Mouse (Mus musculus): ENCODE data around the gene Wfikkn2. TPM values are rescaled to one million over a fixed set of nuclear protein-coding genes. Genes with fewer than 3 reads are reported as not detected.

Wfikkn2 gene
- total and polyA plus RNA-seq, 3 experiments: 0.04 to 0.11 (median 0.08) TPM

- no peaks in the 10 kb centered on the region for H3K79me2 ChIP-seq (replicated peaks; ENCODE audit: control insufficient read depth, extremely low read depth, insufficient read depth, poor library complexity, severe bottlenecking)
- H3K4me3 ChIP-seq (replicated peaks in 1 of 3; ENCODE audit: low read depth in 2 of 3, low read length in 2 of 3, poor library complexity in 1 of 3): no peak overlapping the region
- no peaks in the 10 kb centered on the region for H3K27me3 ChIP-seq (replicated peaks)
- dilution Hi-C loops (cut with MboI; ENCODE audit: extremely low pct_ligation_motif_present, extremely low pct_unique_long_range_greater_than_20kb, low sequenced_read_pairs): no loop called here
- in situ Hi-C loops (cut with MboI; ENCODE audit: low pct_ligation_motif_present, low pct_unique_long_range_greater_than_20kb, low sequenced_read_pairs): loop anchor here (25.0 kb wide), 1 partner anchor 303 kb away; the partner anchor contains the start of genes Gm20390, Nme1 and Nme2
- H3K9me3 ChIP-seq (replicated peaks; ENCODE audit: low read length): no peaks in the 10 kb centered on the region
- TF ChIP-seq CTCF (conservative IDR thresholded peaks at IDR 0.05 in 1 of 2, IDR thresholded peaks at IDR 0.05 in 1 of 2; ENCODE audit: low read depth in 2 of 2, low read length in 2 of 2): peak in 1 of 2 experiments; percentile 60; a peak in 2 of 4 replicates
- no peak for TF ChIP-seq IRF4 (IDR thresholded peaks at IDR 0.05; ENCODE audit: low read depth, low read length)
- peak; percentile 55 for TF ChIP-seq MYC (IDR thresholded peaks at IDR 0.05; ENCODE audit: low read depth, low read length)
- 0 out of 2 replicates have a peak, but pooled peaks have one; percentile 34 for TF ChIP-seq SIN3A (IDR thresholded peaks at IDR 0.05; ENCODE audit: low read length)
- peak; percentile 34; the same call in 1 of the 2 replicates for TF ChIP-seq NELFE (IDR thresholded peaks at IDR 0.05; ENCODE audit: low read depth, low read length)
- TF ChIP-seq MXI1 (IDR thresholded peaks at IDR 0.05; ENCODE audit: low read depth, low read length): peak; percentile 58; the same call in 1 of the 2 replicates
- TF ChIP-seq NRF1 (IDR thresholded peaks at IDR 0.05; ENCODE audit: low read depth, low read length): no peak
- peak; percentile 28; the same call in 1 of the 2 replicates for TF ChIP-seq TCF12 (IDR thresholded peaks at IDR 0.05; ENCODE audit: low read depth, low read length)
- no peak for TF ChIP-seq USF1 (IDR thresholded peaks at IDR 0.05; ENCODE audit: low read depth, low read length)
- TF ChIP-seq CHD2 (IDR thresholded peaks at IDR 0.05; ENCODE audit: low read length): peak; percentile 67
- no peak for TF ChIP-seq ZKSCAN1 (IDR thresholded peaks at IDR 0.05; ENCODE audit: borderline replicate concordance, low read depth, low read length)
- TF ChIP-seq BHLHE40 (IDR thresholded peaks at IDR 0.05; ENCODE audit: low read depth, low read length): 0 out of 2 replicates have a peak, but pooled peaks have one; percentile 13
- TF ChIP-seq SMC3 (IDR thresholded peaks at IDR 0.05; ENCODE audit: low read depth, low read length): peak; percentile 44
- TF ChIP-seq MAZ (IDR thresholded peaks at IDR 0.05; ENCODE audit: low read depth, low read length): peak; percentile 90; the same call in 1 of the 2 replicates
- H3K27ac ChIP-seq (ENCODE audit: insufficient read depth, low read depth): no peak overlapping the region
- H3K36me3 ChIP-seq (replicated peaks in 1 of 2; ENCODE audit: control insufficient read depth in 1 of 2, insufficient read depth in 1 of 2, low read length in 1 of 2): no peaks in the 10 kb centered on the region
- DNase-seq (ENCODE audit: extremely low read depth): peak; percentile 53
- H3K9ac ChIP-seq (ENCODE audit: insufficient read depth, low read depth): 0 out of 2 replicates have a peak overlapping the region, but pooled peaks have one; percentile 5
- H3K4me1 ChIP-seq (ENCODE audit: control insufficient read depth in 1 of 2, insufficient read depth in 2 of 2): peaks cover 7 to 29% of the 10 kb centered on the region in 2 experiments; a peak in 3 of 4 replicates
- no peak overlapping the region; the same call in 1 of the 2 replicates for H3K4me2 ChIP-seq (ENCODE audit: insufficient read depth, low read depth, poor library complexity, severe bottlenecking)
Observed at GRCm38 (mm10) chr11:94265134-94265785, 19.5 kb upstream of the Wfikkn2 start.

- TF ChIP-seq E2F4 (IDR thresholded peaks at IDR 0.05; ENCODE audit: insufficient replicate concordance, low read depth, low read length) (no peak), ELF1 (IDR thresholded peaks at IDR 0.05; ENCODE audit: low read depth, low read length) (no peak), MYC (IDR thresholded peaks at IDR 0.05; ENCODE audit: low read depth, low read length) (no peak), HCFC1 (IDR thresholded peaks at IDR 0.05; ENCODE audit: low read depth, low read length) (no peak), PAX5 (IDR thresholded peaks at IDR 0.05; ENCODE audit: low read length) (no peak), ZC3H11A (IDR thresholded peaks at IDR 0.05; ENCODE audit: low read depth, low read length) (no peak), USF1 (IDR thresholded peaks at IDR 0.05; ENCODE audit: low read depth, low read length) (no peak), TCF12 (IDR thresholded peaks at IDR 0.05; ENCODE audit: low read depth, low read length) (no peak), ZKSCAN1 (IDR thresholded peaks at IDR 0.05; ENCODE audit: borderline replicate concordance, low read depth, low read length) (no peak), GABPA (IDR thresholded peaks at IDR 0.05; ENCODE audit: insufficient replicate concordance, low read depth, low read length) (no peak), MXI1 (IDR thresholded peaks at IDR 0.05; ENCODE audit: low read depth, low read length) (no peak), BHLHE40 (IDR thresholded peaks at IDR 0.05; ENCODE audit: low read depth, low read length) (no peak), CTCF (conservative IDR thresholded peaks at IDR 0.05 in 1 of 2, IDR thresholded peaks at IDR 0.05 in 1 of 2; ENCODE audit: low read depth in 2 of 2, low read length in 2 of 2) (no peak)
- in situ Hi-C loops (cut with MboI; ENCODE audit: low pct_ligation_motif_present, low pct_unique_long_range_greater_than_20kb, low sequenced_read_pairs): loop anchor here (25.0 kb wide), 1 partner anchor 299 kb away; the partner anchor contains the start of genes Gm20390, Nme1 and Nme2
- Histone ChIP-seq H3K4me3 (replicated peaks in 1 of 3; ENCODE audit: low read depth in 2 of 3, low read length in 2 of 3, poor library complexity in 1 of 3) (no peak overlapping the region), H3K4me1 (ENCODE audit: control insufficient read depth in 1 of 2, insufficient read depth in 2 of 2) (peaks cover 10 to 45% of the 10 kb centered on the region in 2 experiments; a peak in 3 of 4 replicates), H3K27ac (ENCODE audit: insufficient read depth, low read depth) (no peak overlapping the region), H3K36me3 (replicated peaks in 1 of 2; ENCODE audit: control insufficient read depth in 1 of 2, insufficient read depth in 1 of 2, low read length in 1 of 2) (no peaks in the 10 kb centered on the region), H3K79me2 (replicated peaks; ENCODE audit: control insufficient read depth, extremely low read depth, insufficient read depth, poor library complexity, severe bottlenecking) (no peaks in the 10 kb centered on the region), H3K9me3 (replicated peaks; ENCODE audit: low read length) (peaks cover 8% of the 10 kb centered on the region), H3K4me2 (ENCODE audit: insufficient read depth, low read depth, poor library complexity, severe bottlenecking) (no peak overlapping the region), H3K27me3 (replicated peaks) (no peaks in the 10 kb centered on the region), H3K9ac (ENCODE audit: insufficient read depth, low read depth) (no peak overlapping the region)
- no peak for DNase-seq (ENCODE audit: extremely low read depth)
- dilution Hi-C loops (cut with MboI; ENCODE audit: extremely low pct_ligation_motif_present, extremely low pct_unique_long_range_greater_than_20kb, low sequenced_read_pairs): no loop called here
Observed at GRCm38 (mm10) chr11:94261585-94262370, 16.0 kb upstream of the Wfikkn2 start.

Data from CH12.LX (cell line).